Mouse (Mus musculus): Measurements from ENCODE around the gene Ccdc80. TPM values are rescaled to one million over a fixed set of nuclear protein-coding genes. Genes with fewer than 3 reads are reported as not detected.

Ccdc80 gene
- polyA plus RNA-seq, 1 experiment from 2014 or later, result 23.7 TPM

GRCm38 (mm10) chr16:45088842-45089241 lies 4.4 kb upstream of the Ccdc80 start:
- no peak overlapping the region for H3K4me2 ChIP-seq
- no peak overlapping the region for H3K9ac ChIP-seq (ENCODE audit: low read depth, low read length)
- H3K4me3 ChIP-seq (ENCODE audit: low read depth, low read length), result no peak overlapping the region
- no peaks in the 10 kb centered on the region for H3K36me3 ChIP-seq (ENCODE audit: control insufficient read depth, insufficient read depth, low read length)
- H3K27ac ChIP-seq (ENCODE audit: low read depth, low read length), result no peak overlapping the region
- DNase-seq (ENCODE audit: low spot score) (no peak), ATAC-seq (replicated peaks; ENCODE audit: low FRiP score) (no peak)
- no peaks in the 10 kb centered on the region for H3K27me3 ChIP-seq (replicated peaks; ENCODE audit: control insufficient read depth, insufficient read depth, low read length)
- WGBS, result 81% methylated on average over 1 of the region's 1 CpGs
- H3K9me3 ChIP-seq (ENCODE audit: control insufficient read depth, low read length), result no peaks in the 10 kb centered on the region
- H3K4me1 ChIP-seq (replicated peaks; ENCODE audit: control insufficient read depth, insufficient read depth, low read length), result no peaks in the 10 kb centered on the region

- peak overlapping the region; percentile 49 for H3K4me2 ChIP-seq
- no peaks in the 10 kb centered on the region for H3K4me1 ChIP-seq (replicated peaks; ENCODE audit: control insufficient read depth, insufficient read depth, low read length)
- no peak overlapping the region for H3K9ac ChIP-seq (ENCODE audit: low read depth, low read length)
- H3K36me3 ChIP-seq (ENCODE audit: control insufficient read depth, insufficient read depth, low read length), result no peaks in the 10 kb centered on the region
- DNase-seq (ENCODE audit: low spot score) (peak; percentile 70), ATAC-seq (replicated peaks; ENCODE audit: low FRiP score) (peak; percentile 71)
- H3K4me3 ChIP-seq (ENCODE audit: low read depth, low read length), result no peak overlapping the region
- no peaks in the 10 kb centered on the region for H3K27me3 ChIP-seq (replicated peaks; ENCODE audit: control insufficient read depth, insufficient read depth, low read length)
- no peaks in the 10 kb centered on the region for H3K9me3 ChIP-seq (ENCODE audit: control insufficient read depth, low read length)
- no peak overlapping the region for H3K27ac ChIP-seq (ENCODE audit: low read depth, low read length)
- WGBS, result 12% methylated on average over 10 of the region's 10 CpGs
Observed at GRCm38 (mm10) chr16:45090005-45090404, 3.2 kb upstream of the Ccdc80 start.

- H3K9ac ChIP-seq (ENCODE audit: low read depth, low read length), result peak overlapping the region; percentile 57
- DNase-seq (ENCODE audit: low spot score), result no peak
- no peaks in the 10 kb centered on the region for H3K9me3 ChIP-seq (ENCODE audit: control insufficient read depth, low read length)
- peak overlapping the region; percentile 56; the same call in 1 of the 2 replicates for H3K27ac ChIP-seq (ENCODE audit: low read depth, low read length)
- H3K4me2 ChIP-seq, result peak overlapping the region; percentile 52
- no peaks in the 10 kb centered on the region for H3K4me1 ChIP-seq (replicated peaks; ENCODE audit: control insufficient read depth, insufficient read depth, low read length)
- H3K36me3 ChIP-seq (ENCODE audit: control insufficient read depth, insufficient read depth, low read length), result no peaks in the 10 kb centered on the region
- H3K4me3 ChIP-seq (ENCODE audit: low read depth, low read length), result peak overlapping the region; percentile 30
- no peaks in the 10 kb centered on the region for H3K27me3 ChIP-seq (replicated peaks; ENCODE audit: control insufficient read depth, insufficient read depth, low read length)
- ATAC-seq (replicated peaks; ENCODE audit: low FRiP score), result no peak
- 14% methylated on average over 9 of the region's 9 CpGs for WGBS
Observed at GRCm38 (mm10) chr16:45094136-45094756, 1.0 kb downstream of the Ccdc80 start.

- H3K9ac ChIP-seq (ENCODE audit: low read depth, low read length), result no peak overlapping the region
- no peaks in the 10 kb centered on the region for H3K27me3 ChIP-seq (replicated peaks; ENCODE audit: control insufficient read depth, insufficient read depth, low read length)
- H3K4me1 ChIP-seq (replicated peaks; ENCODE audit: control insufficient read depth, insufficient read depth, low read length), result no peaks in the 10 kb centered on the region
- no peaks in the 10 kb centered on the region for H3K9me3 ChIP-seq (ENCODE audit: control insufficient read depth, low read length)
- DNase-seq (ENCODE audit: low spot score), result no peak
- no peak overlapping the region for H3K4me3 ChIP-seq (ENCODE audit: low read depth, low read length)
- H3K27ac ChIP-seq (ENCODE audit: low read depth, low read length), result no peak overlapping the region
- no peak for ATAC-seq (replicated peaks; ENCODE audit: low FRiP score)
- H3K4me2 ChIP-seq, result peak overlapping the region; percentile 52
- H3K36me3 ChIP-seq (ENCODE audit: control insufficient read depth, insufficient read depth, low read length), result no peaks in the 10 kb centered on the region
- WGBS, result 83% methylated on average over 13 of the region's 13 CpGs
Observed at GRCm38 (mm10) chr16:45095030-45095429, 1.8 kb downstream of the Ccdc80 start.

- H3K27ac ChIP-seq (ENCODE audit: low read depth, low read length), result no peak overlapping the region
- no peaks in the 10 kb centered on the region for H3K36me3 ChIP-seq (ENCODE audit: control insufficient read depth, insufficient read depth, low read length)
- 74% methylated on average over 26 of the region's 26 CpGs for WGBS
- H3K4me1 ChIP-seq (replicated peaks; ENCODE audit: control insufficient read depth, insufficient read depth, low read length), result no peaks in the 10 kb centered on the region
- peak overlapping the region; percentile 8; the same call in 1 of the 2 replicates for H3K4me2 ChIP-seq
- DNase-seq (ENCODE audit: low spot score) (no peak), ATAC-seq (replicated peaks; ENCODE audit: low FRiP score) (no peak)
- H3K27me3 ChIP-seq (replicated peaks; ENCODE audit: control insufficient read depth, insufficient read depth, low read length), result no peaks in the 10 kb centered on the region
- H3K4me3 ChIP-seq (ENCODE audit: low read depth, low read length), result no peak overlapping the region
- no peaks in the 10 kb centered on the region for H3K9me3 ChIP-seq (ENCODE audit: control insufficient read depth, low read length)
- H3K9ac ChIP-seq (ENCODE audit: low read depth, low read length), result no peak overlapping the region
Observed at GRCm38 (mm10) chr16:45095561-45096482, 2.6 kb downstream of the Ccdc80 start.

GRCm38 (mm10) chr16:45097467-45097866 lies 4.3 kb downstream of the Ccdc80 start:
- WGBS, result 92% methylated on average over 2 of the region's 2 CpGs
- H3K9ac ChIP-seq (ENCODE audit: low read depth, low read length), result no peak overlapping the region
- no peaks in the 10 kb centered on the region for H3K4me1 ChIP-seq (replicated peaks; ENCODE audit: control insufficient read depth, insufficient read depth, low read length)
- no peak for ATAC-seq (replicated peaks; ENCODE audit: low FRiP score)
- no peak for DNase-seq (ENCODE audit: low spot score)
- no peak overlapping the region for H3K4me2 ChIP-seq
- H3K36me3 ChIP-seq (ENCODE audit: control insufficient read depth, insufficient read depth, low read length), result no peaks in the 10 kb centered on the region
- H3K4me3 ChIP-seq (ENCODE audit: low read depth, low read length), result no peak overlapping the region
- no peak overlapping the region for H3K27ac ChIP-seq (ENCODE audit: low read depth, low read length)
- H3K9me3 ChIP-seq (ENCODE audit: control insufficient read depth, low read length), result no peaks in the 10 kb centered on the region
- no peaks in the 10 kb centered on the region for H3K27me3 ChIP-seq (replicated peaks; ENCODE audit: control insufficient read depth, insufficient read depth, low read length)

GRCm38 (mm10) chr16:45098186-45098885 lies 5.1 kb downstream of the Ccdc80 start:
- Histone ChIP-seq H3K4me1 (replicated peaks; ENCODE audit: control insufficient read depth, insufficient read depth, low read length) (no peaks in the 10 kb centered on the region), H3K9ac (ENCODE audit: low read depth, low read length) (no peak overlapping the region), H3K4me2 (no peak overlapping the region), H3K9me3 (ENCODE audit: control insufficient read depth, low read length) (no peaks in the 10 kb centered on the region), H3K36me3 (ENCODE audit: control insufficient read depth, insufficient read depth, low read length) (no peaks in the 10 kb centered on the region), H3K4me3 (ENCODE audit: low read depth, low read length) (no peak overlapping the region), H3K27ac (ENCODE audit: low read depth, low read length) (no peak overlapping the region), H3K27me3 (replicated peaks; ENCODE audit: control insufficient read depth, insufficient read depth, low read length) (no peaks in the 10 kb centered on the region)
- DNase-seq (ENCODE audit: low spot score) (no peak), ATAC-seq (replicated peaks; ENCODE audit: low FRiP score) (no peak)
- 69% methylated on average over 10 of the region's 10 CpGs for WGBS

- H3K4me2 ChIP-seq, result no peak overlapping the region
- H3K9me3 ChIP-seq (ENCODE audit: control insufficient read depth, low read length), result no peaks in the 10 kb centered on the region
- no peaks in the 10 kb centered on the region for H3K4me1 ChIP-seq (replicated peaks; ENCODE audit: control insufficient read depth, insufficient read depth, low read length)
- no peaks in the 10 kb centered on the region for H3K27me3 ChIP-seq (replicated peaks; ENCODE audit: control insufficient read depth, insufficient read depth, low read length)
- H3K9ac ChIP-seq (ENCODE audit: low read depth, low read length), result no peak overlapping the region
- no peak overlapping the region for H3K4me3 ChIP-seq (ENCODE audit: low read depth, low read length)
- H3K36me3 ChIP-seq (ENCODE audit: control insufficient read depth, insufficient read depth, low read length), result no peaks in the 10 kb centered on the region
- WGBS, result 79% methylated on average over 6 of the region's 6 CpGs
- no peak overlapping the region for H3K27ac ChIP-seq (ENCODE audit: low read depth, low read length)
- no peak for DNase-seq (ENCODE audit: low spot score)
- no peak for ATAC-seq (replicated peaks; ENCODE audit: low FRiP score)
Observed at GRCm38 (mm10) chr16:45098886-45099210, 5.6 kb downstream of the Ccdc80 start.

Measured in liver, embryonic 11.5 days (tissue).